7 mouse cellular contexts compared by ENCODE assay signal in genomic region chr12:59066448-59067077, GRCm38 (mm10). TPM values are rescaled to one million over a fixed set of nuclear protein-coding genes. Genes with fewer than 3 reads are reported as not detected.
DNase-seq lines count a peak whose midpoint lies in the region; ATAC-seq lines count a peak whose summit lies in the region.

Gene Pnn, plus strand, starts transcription at chr12:59066884.

- H3K9me3 ChIP-seq in embryonic facial prominence, embryonic 12.5 days: no peaks in the 10 kb centered on the region
- H3K9me3 ChIP-seq in limb, embryonic 11.5 days (ENCODE audit: control insufficient read depth, low read length): no peaks in the 10 kb centered on the region
- H3K9me3 ChIP-seq in midbrain, embryonic 14.5 days (ENCODE audit: control insufficient read depth, low read length): no peaks in the 10 kb centered on the region

- peak; percentile 97 for DNase-seq in adrenal gland, postnatal 25 days
- peak; percentile 100 for DNase-seq in heart, adult 11 months
- peak; percentile 95 for DNase-seq in kidney, adult 18-20 months
- peak; percentile 96 for DNase-seq in limb, embryonic 11.5 days (ENCODE audit: low spot score)
- DNase-seq in midbrain, embryonic 14.5 days: peak; percentile 98
- peak; percentile 89 to 93 for DNase-seq in spleen, adult 18-20 months

- H3K4me1 ChIP-seq in embryonic facial prominence, embryonic 12.5 days: peaks cover 5% of the 10 kb centered on the region; the same call in 1 of the 2 replicates
- H3K4me1 ChIP-seq in limb, embryonic 11.5 days (ENCODE audit: control insufficient read depth, insufficient read depth, low read length): no peaks in the 10 kb centered on the region
- peaks cover 4% of the 10 kb centered on the region for H3K4me1 ChIP-seq in midbrain, embryonic 14.5 days (ENCODE audit: control insufficient read depth, insufficient read depth, low read length)

- peak within 1 kb of the TSS; percentile 100 for H3K9ac ChIP-seq in embryonic facial prominence, embryonic 12.5 days
- H3K9ac ChIP-seq in limb, embryonic 11.5 days (ENCODE audit: low read length): peak within 1 kb of the TSS; percentile 100
- peak within 1 kb of the TSS; percentile 99 for H3K9ac ChIP-seq in midbrain, embryonic 14.5 days (replicated peaks; ENCODE audit: low read length)

- H3K27ac ChIP-seq in embryonic facial prominence, embryonic 12.5 days: peak within 1 kb of the TSS; percentile 89
- H3K27ac ChIP-seq in limb, embryonic 11.5 days (replicated peaks; ENCODE audit: low read depth, low read length): peak within 1 kb of the TSS; percentile 70
- peak within 1 kb of the TSS; percentile 92 for H3K27ac ChIP-seq in midbrain, embryonic 14.5 days (replicated peaks; ENCODE audit: low read depth, low read length)

- ATAC-seq in embryonic facial prominence, embryonic 12.5 days (ENCODE audit: insufficient number of reproducible peaks, insufficient read depth, low FRiP score, low TSS enrichment): peak; percentile 99
- ATAC-seq in limb, embryonic 11.5 days (ENCODE audit: insufficient number of reproducible peaks, low FRiP score, low TSS enrichment, low read depth): peak; percentile 99
- ATAC-seq in midbrain, embryonic 14.5 days (ENCODE audit: low FRiP score, low TSS enrichment): peak; percentile 100

- peak within 1 kb of the TSS; percentile 99 for H3K4me3 ChIP-seq in embryonic facial prominence, embryonic 12.5 days
- peak within 1 kb of the TSS; percentile 100 for H3K4me3 ChIP-seq in limb, embryonic 11.5 days (ENCODE audit: low read depth, low read length)
- H3K4me3 ChIP-seq in midbrain, embryonic 14.5 days (replicated peaks; ENCODE audit: low read depth, low read length): peak within 1 kb of the TSS; percentile 89

- H3K27me3 ChIP-seq in embryonic facial prominence, embryonic 12.5 days: no peaks in the 10 kb centered on the region
- H3K27me3 ChIP-seq in limb, embryonic 11.5 days (ENCODE audit: control insufficient read depth, insufficient read depth, low read length): no peaks in the 10 kb centered on the region
- no peaks in the 10 kb centered on the region for H3K27me3 ChIP-seq in midbrain, embryonic 14.5 days (ENCODE audit: control insufficient read depth, insufficient read depth, low read length)

- H3K36me3 ChIP-seq in embryonic facial prominence, embryonic 12.5 days: peaks cover 33% of the 10 kb centered on the region
- H3K36me3 ChIP-seq in limb, embryonic 11.5 days (ENCODE audit: control insufficient read depth, insufficient read depth, low read length): peaks cover 20% of the 10 kb centered on the region
- H3K36me3 ChIP-seq in midbrain, embryonic 14.5 days (ENCODE audit: control insufficient read depth, insufficient read depth, low read length): peaks cover 35% of the 10 kb centered on the region

- under 1% methylated on average over 42 of the region's 43 CpGs for WGBS in embryonic facial prominence, embryonic 12.5 days
- under 1% methylated on average over 43 of the region's 43 CpGs for WGBS in limb, embryonic 11.5 days
- WGBS in midbrain, embryonic 14.5 days: under 1% methylated on average over 43 of the region's 43 CpGs

- peak within 1 kb of the TSS; percentile 78 for H3K4me2 ChIP-seq in embryonic facial prominence, embryonic 12.5 days (replicated peaks)
- H3K4me2 ChIP-seq in limb, embryonic 11.5 days (ENCODE audit: low read depth, severe bottlenecking): peak within 1 kb of the TSS; percentile 72
- peak within 1 kb of the TSS; percentile 84 for H3K4me2 ChIP-seq in midbrain, embryonic 14.5 days (ENCODE audit: low read length)

RNA-seq across cellular contexts. Expression of gene Pnn, which starts in this region (rescaled TPM):
- 56.2 and 56.3 TPM in 2 replicates for total RNA-seq in adrenal gland, postnatal 25 days (2021)
- polyA plus RNA-seq in embryonic facial prominence, embryonic 12.5 days (2016; fragmentation: Nextera tagmentation; extraction: Ambion mirVana): 115 and 128 TPM in 2 replicates
- polyA plus RNA-seq in limb, embryonic 11.5 days (2014; fragmentation: Nextera tagmentation; extraction: Ambion mirVana): 118 and 132 TPM in 2 replicates
- polyA plus RNA-seq in midbrain, embryonic 14.5 days (2014; fragmentation: Nextera tagmentation; extraction: Ambion mirVana): 66.9 and 77.6 TPM in 2 replicates

Comparison
In these comparisons a context has a peak if more than half of its experiments do, and no peak if none do; other contexts are left out.
1. Peak in every context shown above with its lines: DNase-seq, ATAC-seq, H3K4me3 ChIP-seq and H3K27ac ChIP-seq.